Mouse (Mus musculus): ENCODE data around the gene Usp46. TPM values are rescaled to one million over a fixed set of nuclear protein-coding genes. Genes with fewer than 3 reads are reported as not detected.

Gene Usp46
- polyA plus RNA-seq, 1 experiment = 2.7 TPM

DNA sequence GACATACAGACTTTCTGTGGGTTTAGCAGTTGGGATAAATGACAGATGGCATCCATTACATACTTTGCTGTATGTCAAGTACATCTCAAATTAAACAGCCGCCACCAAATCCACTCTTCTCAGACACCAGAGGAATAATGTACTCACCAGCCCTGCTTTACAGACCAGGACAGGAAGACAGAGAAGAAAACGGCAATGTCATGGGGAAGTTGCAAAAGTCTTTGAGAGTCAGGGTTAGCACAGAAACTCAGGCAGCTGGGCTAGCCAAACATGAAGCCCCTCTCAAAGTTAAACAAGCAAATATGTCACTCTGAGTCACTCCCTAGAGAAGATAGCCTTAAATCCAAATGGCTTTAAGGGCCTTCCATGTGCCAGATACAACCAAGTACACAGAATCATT is 40.0 kb downstream of the Usp46 start:
- peaks cover 4% of the 10 kb centered on the region for H3K36me3 ChIP-seq (ENCODE audit: control insufficient read depth, insufficient read depth, low read length)
- H3K27me3 ChIP-seq (ENCODE audit: control insufficient read depth, insufficient read depth, low read length) = no peaks in the 10 kb centered on the region
- TF ChIP-seq POLR2A (IDR thresholded peaks at IDR 0.05; ENCODE audit: low read depth, low read length) (no peak), CTCF (IDR thresholded peaks at IDR 0.05; ENCODE audit: extremely low read depth, insufficient read depth, insufficient read length, insufficient replicate concordance) (no peak)
- H3K27ac ChIP-seq (ENCODE audit: insufficient read depth, low read length) = no peak overlapping the region
- no peak for DNase-seq (ENCODE audit: low read depth in 1 of 2, low spot score in 2 of 2)
- 74% methylated on average over 2 of the region's 2 CpGs for whole genome bisulfite sequencing
- no peaks in the 10 kb centered on the region for H3K4me1 ChIP-seq (ENCODE audit: control insufficient read depth, insufficient read depth, insufficient read length)
- H3K4me3 ChIP-seq (ENCODE audit: extremely low read depth, insufficient read depth, insufficient read length) = no peak overlapping the region

- H3K27me3 ChIP-seq (ENCODE audit: control insufficient read depth, insufficient read depth, low read length) = no peaks in the 10 kb centered on the region
- H3K36me3 ChIP-seq (ENCODE audit: control insufficient read depth, insufficient read depth, low read length) = no peaks in the 10 kb centered on the region
- no peaks in the 10 kb centered on the region for H3K4me1 ChIP-seq (ENCODE audit: control insufficient read depth, insufficient read depth, insufficient read length)
- no peak overlapping the region for H3K27ac ChIP-seq (ENCODE audit: insufficient read depth, low read length)
- DNase-seq (ENCODE audit: low read depth in 1 of 2, low spot score in 2 of 2) = no peak
- no peak for TF ChIP-seq POLR2A (IDR thresholded peaks at IDR 0.05; ENCODE audit: low read depth, low read length)
- TF ChIP-seq CTCF (IDR thresholded peaks at IDR 0.05; ENCODE audit: extremely low read depth, insufficient read depth, insufficient read length, insufficient replicate concordance) = no peak
- WGBS = 95% methylated on average over 4 of the region's 4 CpGs
- no peak overlapping the region for H3K4me3 ChIP-seq (ENCODE audit: extremely low read depth, insufficient read depth, insufficient read length)
Observed at GRCm38 (mm10) chr5:74020506-74020905, 47.7 kb downstream of the Usp46 start.

GRCm38 (mm10) chr5:74018870-74019565 is 49.2 kb downstream of the Usp46 start:
- no peaks in the 10 kb centered on the region for H3K4me1 ChIP-seq (ENCODE audit: control insufficient read depth, insufficient read depth, insufficient read length)
- H3K27me3 ChIP-seq (ENCODE audit: control insufficient read depth, insufficient read depth, low read length) = no peaks in the 10 kb centered on the region
- WGBS = 89% methylated on average over 8 of the region's 8 CpGs
- no peak overlapping the region for H3K4me3 ChIP-seq (ENCODE audit: extremely low read depth, insufficient read depth, insufficient read length)
- no peaks in the 10 kb centered on the region for H3K36me3 ChIP-seq (ENCODE audit: control insufficient read depth, insufficient read depth, low read length)
- TF ChIP-seq POLR2A (IDR thresholded peaks at IDR 0.05; ENCODE audit: low read depth, low read length) (no peak), CTCF (IDR thresholded peaks at IDR 0.05; ENCODE audit: extremely low read depth, insufficient read depth, insufficient read length, insufficient replicate concordance) (no peak)
- DNase-seq (ENCODE audit: low read depth in 1 of 2, low spot score in 2 of 2) = no peak
- H3K27ac ChIP-seq (ENCODE audit: insufficient read depth, low read length) = no peak overlapping the region

DNA sequence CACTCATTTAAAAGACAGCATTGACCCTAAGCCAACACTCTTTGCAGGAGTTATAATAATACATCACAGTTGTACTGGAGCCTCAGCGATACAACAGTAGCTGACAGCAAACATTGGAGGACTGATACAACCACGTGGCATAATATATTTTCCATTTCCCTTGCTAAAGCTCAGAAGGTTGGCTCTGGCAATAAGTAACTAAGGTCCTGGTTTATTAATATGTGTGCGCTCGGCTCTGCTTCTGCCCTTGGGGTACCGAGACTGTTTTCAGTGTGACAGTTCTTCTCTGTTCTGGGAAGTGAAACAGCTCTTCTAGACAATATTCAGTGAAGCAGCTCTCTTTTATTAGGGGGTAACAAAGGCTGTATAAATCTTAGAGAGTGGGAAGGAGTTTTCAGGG is 50.7 kb downstream of the Usp46 start:
- Histone ChIP-seq H3K4me3 (ENCODE audit: extremely low read depth, insufficient read depth, insufficient read length) (no peak overlapping the region), H3K27ac (ENCODE audit: insufficient read depth, low read length) (no peak overlapping the region), H3K4me1 (ENCODE audit: control insufficient read depth, insufficient read depth, insufficient read length) (no peaks in the 10 kb centered on the region), H3K27me3 (ENCODE audit: control insufficient read depth, insufficient read depth, low read length) (no peaks in the 10 kb centered on the region), H3K36me3 (ENCODE audit: control insufficient read depth, insufficient read depth, low read length) (no peaks in the 10 kb centered on the region)
- TF ChIP-seq CTCF (IDR thresholded peaks at IDR 0.05; ENCODE audit: extremely low read depth, insufficient read depth, insufficient read length, insufficient replicate concordance) (no peak), POLR2A (IDR thresholded peaks at IDR 0.05; ENCODE audit: low read depth, low read length) (no peak)
- 80% methylated on average over 5 of the region's 5 CpGs for WGBS
- DNase-seq (ENCODE audit: low read depth in 1 of 2, low spot score in 2 of 2) = no peak

GRCm38 (mm10) chr5:74011629-74012028 is 56.6 kb downstream of the Usp46 start:
- H3K4me1 ChIP-seq (ENCODE audit: control insufficient read depth, insufficient read depth, insufficient read length) = no peaks in the 10 kb centered on the region
- no peak for DNase-seq (ENCODE audit: low read depth in 1 of 2, low spot score in 2 of 2)
- H3K36me3 ChIP-seq (ENCODE audit: control insufficient read depth, insufficient read depth, low read length) = no peaks in the 10 kb centered on the region
- H3K4me3 ChIP-seq (ENCODE audit: extremely low read depth, insufficient read depth, insufficient read length) = no peak overlapping the region
- H3K27ac ChIP-seq (ENCODE audit: insufficient read depth, low read length) = no peak overlapping the region
- TF ChIP-seq CTCF (IDR thresholded peaks at IDR 0.05; ENCODE audit: extremely low read depth, insufficient read depth, insufficient read length, insufficient replicate concordance) (no peak), POLR2A (IDR thresholded peaks at IDR 0.05; ENCODE audit: low read depth, low read length) (no peak)
- no peaks in the 10 kb centered on the region for H3K27me3 ChIP-seq (ENCODE audit: control insufficient read depth, insufficient read depth, low read length)
- whole genome bisulfite sequencing = 88% methylated on average over 10 of the region's 10 CpGs

DNA sequence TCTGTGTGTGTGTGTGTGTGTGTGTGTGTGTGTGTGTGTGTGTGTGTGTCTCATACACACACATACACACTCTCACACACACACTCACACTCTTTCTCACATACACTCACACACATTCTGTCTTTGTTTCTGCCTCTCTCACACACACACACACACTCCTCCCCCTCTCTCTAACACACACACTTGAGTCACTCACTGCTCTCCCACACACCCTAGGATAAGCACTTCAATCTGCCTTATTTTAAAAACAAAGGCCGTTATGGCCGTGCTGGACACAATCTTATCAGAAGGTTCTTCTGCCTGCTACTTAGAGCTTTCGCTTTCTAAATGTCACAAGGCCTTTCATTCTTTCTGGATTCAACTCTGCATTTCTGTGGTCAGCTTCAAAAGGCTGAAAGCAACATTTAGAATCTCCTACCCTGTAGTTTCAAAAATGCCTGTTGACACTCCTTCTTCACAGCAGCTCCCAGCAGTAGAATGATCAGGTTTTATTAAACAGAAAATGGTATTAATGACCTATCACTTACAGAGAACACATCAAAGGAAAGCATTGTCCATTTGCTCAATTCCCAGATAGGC is 60.6 kb downstream of the Usp46 start:
- WGBS = 76% methylated on average over 3 of the region's 3 CpGs
- H3K4me1 ChIP-seq (ENCODE audit: control insufficient read depth, insufficient read depth, insufficient read length) = no peaks in the 10 kb centered on the region
- no peak for DNase-seq (ENCODE audit: low read depth in 1 of 2, low spot score in 2 of 2)
- H3K27ac ChIP-seq (ENCODE audit: insufficient read depth, low read length) = no peak overlapping the region
- no peaks in the 10 kb centered on the region for H3K27me3 ChIP-seq (ENCODE audit: control insufficient read depth, insufficient read depth, low read length)
- no peak for TF ChIP-seq POLR2A (IDR thresholded peaks at IDR 0.05; ENCODE audit: low read depth, low read length)
- no peak for TF ChIP-seq CTCF (IDR thresholded peaks at IDR 0.05; ENCODE audit: extremely low read depth, insufficient read depth, insufficient read length, insufficient replicate concordance)
- H3K4me3 ChIP-seq (ENCODE audit: extremely low read depth, insufficient read depth, insufficient read length) = no peak overlapping the region
- H3K36me3 ChIP-seq (ENCODE audit: control insufficient read depth, insufficient read depth, low read length) = peaks cover 2% of the 10 kb centered on the region; the same call in 1 of the 2 replicates

- H3K4me1 ChIP-seq (ENCODE audit: control insufficient read depth, insufficient read depth, insufficient read length) = no peaks in the 10 kb centered on the region
- TF ChIP-seq CTCF (IDR thresholded peaks at IDR 0.05; ENCODE audit: extremely low read depth, insufficient read depth, insufficient read length, insufficient replicate concordance) = no peak
- no peak for TF ChIP-seq POLR2A (IDR thresholded peaks at IDR 0.05; ENCODE audit: low read depth, low read length)
- WGBS = 93% methylated on average over 2 of the region's 2 CpGs
- peaks cover 2% of the 10 kb centered on the region for H3K36me3 ChIP-seq (ENCODE audit: control insufficient read depth, insufficient read depth, low read length)
- no peak overlapping the region for H3K4me3 ChIP-seq (ENCODE audit: extremely low read depth, insufficient read depth, insufficient read length)
- no peak for DNase-seq (ENCODE audit: low read depth in 1 of 2, low spot score in 2 of 2)
- H3K27me3 ChIP-seq (ENCODE audit: control insufficient read depth, insufficient read depth, low read length) = no peaks in the 10 kb centered on the region
- H3K27ac ChIP-seq (ENCODE audit: insufficient read depth, low read length) = no peak overlapping the region
Observed at GRCm38 (mm10) chr5:74005936-74006335, 62.3 kb downstream of the Usp46 start.
